Mouse (Mus musculus) midbrain, embryonic 13.5 days (tissue): ENCODE measurements at regions not wholly inside any gene's neighbourhood (a gene's known extent, or its start where the extent isn't known, plus 50 kb on each side); places are given as distances from the start of the nearest gene placed in this dataset.
A peak's percentile ranks its signal among the peaks of the same experiment; 100 is the strongest.

Experiments used
- ATAC-seq: fragments of 200-750 bp; cut with Nextera tagmentation; 2 replicates; pipeline ENCODE4 v1.8.0; 2017; ENCODE audit warnings: mild to moderate bottlenecking, moderate TSS enrichment, moderate library complexity
- H3K27ac ChIP-seq: fragments of 300-500 bp; sonication (generic); 2 replicates; pipeline ENCODE4 v1.5.1; 2015; ENCODE audit warnings: inconsistent platforms, mild to moderate bottlenecking, moderate library complexity
- H3K27me3 ChIP-seq: fragments of 300-500 bp; sonication (generic); 2 replicates; pipeline ENCODE4 v1.6.1; 2015; ENCODE audit warnings: mild to moderate bottlenecking, inconsistent platforms
- H3K36me3 ChIP-seq: fragments of 300-500 bp; sonication (generic); 2 replicates; pipeline ENCODE4 v1.6.1; 2015; ENCODE audit warnings: mild to moderate bottlenecking, inconsistent platforms
- H3K4me1 ChIP-seq: fragments of 300-500 bp; sonication (generic); replicated peaks from 2 replicates; pipeline ENCODE4 v1.6.1; 2015; ENCODE audit warnings: inconsistent platforms
- H3K4me2 ChIP-seq: fragments of 300-500 bp; sonication (generic); replicated peaks from 2 replicates; pipeline ENCODE4 v1.6.1; 2015; ENCODE audit warnings: moderate library complexity, mild to moderate bottlenecking, inconsistent platforms
- H3K4me3 ChIP-seq: fragments of 300-500 bp; sonication (generic); replicated peaks from 2 replicates; pipeline ENCODE4 v1.5.1; 2015; ENCODE audit warnings: mild to moderate bottlenecking, inconsistent platforms
- H3K9ac ChIP-seq: fragments of 300-500 bp; sonication (generic); replicated peaks from 2 replicates; pipeline ENCODE4 v1.6.1; 2015; ENCODE audit warnings: mild to moderate bottlenecking, inconsistent platforms
- H3K9me3 ChIP-seq: fragments of 300-500 bp; sonication (generic); 2 replicates; pipeline ENCODE4 v1.6.1; 2016; ENCODE audit warnings: mild to moderate bottlenecking, inconsistent platforms
- WGBS: fragments of 180-500 bp; shearing (Covaris S2); methylation state at CpG from one replicate; pipeline ENCODE4 v1.1.7; 2015; 5-methylcytosine and 5-hydroxymethylcytosine counted together

DNA sequence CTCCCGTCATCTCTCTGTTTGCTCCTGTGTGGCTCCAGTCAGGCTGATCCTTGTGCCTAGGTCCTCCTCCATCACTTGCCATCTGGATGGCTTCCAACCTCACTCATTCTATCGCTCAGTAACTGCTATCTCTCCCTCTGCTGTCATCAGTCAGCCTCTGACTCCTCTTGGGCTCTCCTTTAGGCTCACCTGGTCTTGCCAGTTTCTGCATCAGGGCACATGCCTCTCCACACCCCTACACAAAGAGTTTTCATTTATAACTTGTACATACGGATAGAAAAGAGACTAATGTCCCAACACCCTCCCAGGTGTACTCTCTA lies 2664.7 kb upstream of the Lrrc6 start:
- H3K4me1 ChIP-seq, result peaks cover 4% of the 10 kb centered on the region; the same call in 1 of the 2 replicates
- no peaks in the 10 kb centered on the region for H3K27me3 ChIP-seq
- WGBS, result 77% methylated on average over 3 of the region's 3 CpGs
- H3K36me3 ChIP-seq, result no peaks in the 10 kb centered on the region
- no peak for ATAC-seq
- H3K9me3 ChIP-seq, result no peaks in the 10 kb centered on the region
- 0 out of 2 replicates have a peak overlapping the region, but pooled peaks have one; percentile 17 for H3K27ac ChIP-seq
- no peak overlapping the region for H3K4me2 ChIP-seq
- no peak overlapping the region for H3K9ac ChIP-seq
- no peak overlapping the region for H3K4me3 ChIP-seq

DNA sequence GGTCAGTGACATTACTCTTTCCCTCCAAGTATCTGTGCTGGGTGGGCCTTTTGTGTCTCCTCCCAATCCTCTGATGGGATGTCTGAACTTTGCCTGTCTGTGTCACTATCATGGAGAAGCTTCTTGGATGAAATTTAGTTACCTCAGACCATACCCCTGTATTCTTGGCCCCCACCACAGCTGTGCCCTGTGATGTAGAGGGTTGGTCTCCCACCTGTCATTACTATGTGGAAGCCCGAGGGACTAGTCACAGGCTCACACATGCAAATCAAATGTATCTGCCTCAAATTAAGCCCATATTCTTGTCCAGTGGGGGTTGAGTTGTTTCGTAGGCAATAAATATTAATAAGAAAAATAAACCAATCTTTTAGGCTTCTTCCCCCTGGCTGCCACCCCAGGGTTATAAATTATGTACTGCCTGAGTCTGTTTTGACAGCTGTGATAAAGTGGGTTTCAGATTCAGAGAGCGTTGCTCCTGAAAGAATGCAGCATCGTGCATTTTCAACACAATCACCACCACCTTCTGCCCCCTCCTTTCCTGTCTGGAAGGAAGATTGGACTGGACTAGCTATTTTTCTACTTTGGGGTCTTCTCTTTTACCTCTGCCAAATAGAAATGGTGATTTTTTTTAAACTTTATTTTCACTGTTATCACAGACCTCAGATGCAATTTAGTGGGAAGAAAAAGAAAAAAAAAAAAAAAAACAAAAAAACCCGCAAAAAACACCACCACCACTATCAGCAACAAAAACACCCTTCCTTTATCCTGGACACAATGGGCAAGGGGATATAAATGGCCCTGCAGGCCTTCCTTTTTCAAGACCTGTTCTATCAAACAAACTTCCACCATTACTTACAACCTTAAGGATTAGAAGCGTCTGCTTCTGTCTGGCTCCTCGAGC lies 2664.1 kb upstream of the Lrrc6 start:
- Histone ChIP-seq H3K4me2 (no peak overlapping the region), H3K4me3 (no peak overlapping the region), H3K27ac (0 out of 2 replicates have a peak overlapping the region, but pooled peaks have one; percentile 25), H3K4me1 (peaks cover 4% of the 10 kb centered on the region; the same call in 1 of the 2 replicates), H3K36me3 (no peaks in the 10 kb centered on the region), H3K9ac (no peak overlapping the region), H3K9me3 (no peaks in the 10 kb centered on the region), H3K27me3 (no peaks in the 10 kb centered on the region)
- ATAC-seq, result peak; percentile 91
- WGBS, result 58% methylated on average over 7 of the region's 7 CpGs

DNA sequence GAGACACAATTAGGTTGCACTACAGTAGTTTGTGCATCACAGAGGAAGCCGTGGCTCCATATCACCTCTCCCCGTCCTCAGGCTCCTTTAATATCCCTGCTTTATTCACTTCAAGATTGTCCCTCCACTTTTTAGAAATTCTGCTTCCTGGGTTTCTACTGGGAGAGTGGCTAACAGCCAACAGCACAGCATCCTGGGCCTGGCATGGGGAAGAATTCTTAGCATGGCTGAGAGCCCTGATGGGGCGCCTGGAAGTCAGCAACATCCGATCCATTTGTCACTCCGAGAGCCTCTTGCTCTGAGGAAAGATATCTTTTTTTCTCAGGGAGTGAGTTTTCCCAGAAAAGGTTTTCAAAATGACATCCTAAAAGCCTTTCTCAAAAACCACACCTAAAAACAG lies 2660.3 kb upstream of the Lrrc6 start:
- WGBS, result 81% methylated on average over 5 of the region's 5 CpGs
- Histone ChIP-seq H3K4me3 (no peak overlapping the region), H3K9ac (no peak overlapping the region), H3K36me3 (no peaks in the 10 kb centered on the region), H3K27me3 (no peaks in the 10 kb centered on the region), H3K27ac (no peak overlapping the region), H3K4me2 (no peak overlapping the region), H3K9me3 (no peaks in the 10 kb centered on the region), H3K4me1 (peaks cover 4% of the 10 kb centered on the region; the same call in 1 of the 2 replicates)
- ATAC-seq, result no peak

DNA sequence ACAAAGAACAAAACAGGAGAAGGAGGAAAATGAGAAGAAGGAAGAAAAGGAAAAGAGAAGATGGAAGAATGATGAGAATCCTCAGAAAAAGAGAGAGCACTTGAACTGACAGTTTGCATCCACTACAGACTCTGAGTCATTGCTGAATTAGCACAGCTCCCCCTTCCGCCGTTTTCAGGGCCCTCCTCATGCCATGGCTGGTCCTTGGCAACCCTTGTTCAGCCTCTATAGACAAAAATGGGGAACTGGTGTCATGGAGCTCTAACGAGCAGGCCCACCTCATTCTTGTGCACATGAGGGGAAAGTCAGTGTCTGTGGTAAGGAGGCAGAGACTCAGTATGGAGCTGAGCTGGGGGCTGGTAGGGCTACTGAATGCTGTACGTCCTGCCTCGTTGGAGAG lies 2657.4 kb upstream of the Lrrc6 start:
- H3K27me3 ChIP-seq, result no peaks in the 10 kb centered on the region
- no peak overlapping the region for H3K9ac ChIP-seq
- H3K27ac ChIP-seq, result no peak overlapping the region
- no peaks in the 10 kb centered on the region for H3K9me3 ChIP-seq
- no peak for ATAC-seq
- no peak overlapping the region for H3K4me2 ChIP-seq
- H3K4me1 ChIP-seq, result no peaks in the 10 kb centered on the region
- H3K4me3 ChIP-seq, result no peak overlapping the region
- H3K36me3 ChIP-seq, result no peaks in the 10 kb centered on the region
- 60% methylated on average over 5 of the region's 5 CpGs for WGBS
